Mouse (Mus musculus) small intestine, adult 2 months (tissue): ENCODE data around the gene Gm45713.

ENCODE experiments used
- CTCF ChIP-seq: fragments of 200-500 bp; IDR thresholded peaks from 2 replicates; pipeline ENCODE4 v1.5.1; 2012; ENCODE audit warnings: low read depth, mild to moderate bottlenecking, control low read depth, inconsistent platforms, low read length, moderate library complexity, mixed read lengths; ENCODE audit not compliant: insufficient replicate concordance, insufficient read length; ENCODE audit errors: extremely low read depth
- POLR2A ChIP-seq: fragments of 200-500 bp; IDR thresholded peaks from 2 replicates; pipeline ENCODE4 v1.6.1; 2012; ENCODE audit warnings: low read depth, mild to moderate bottlenecking, control low read depth, inconsistent platforms, low read length, moderate library complexity

DNA sequence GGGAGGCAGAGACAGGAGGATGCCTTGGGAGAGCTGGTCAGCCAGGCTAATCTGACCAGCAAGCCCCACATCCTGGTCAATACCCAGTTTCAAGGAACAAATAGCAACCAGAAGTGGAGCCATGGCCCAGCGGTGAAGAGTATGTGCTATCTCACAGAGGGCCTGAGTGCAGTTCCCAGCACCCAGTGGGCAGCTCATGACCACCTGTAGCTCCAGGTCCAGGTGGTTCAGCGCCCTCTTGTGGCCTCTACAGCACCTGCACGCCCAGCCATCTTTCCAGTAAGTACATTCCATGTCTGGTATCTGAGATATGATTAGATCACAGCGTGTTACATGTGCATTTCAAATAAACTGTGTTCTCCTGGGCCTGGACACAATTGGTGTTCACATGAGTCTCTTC is 49.9 kb downstream of the Gm45713 start:
- TF ChIP-seq CTCF (no peak), POLR2A (no peak)
